Mouse (Mus musculus): ENCODE measurements at regions not wholly inside any gene's neighbourhood (a gene's known extent, or its start where the extent isn't known, plus 50 kb on each side); places are given as distances from the start of the nearest gene placed in this dataset.

- no peak for ATAC-seq
- Histone ChIP-seq H3K9ac (ENCODE audit: low read depth, low read length) (no peak overlapping the region), H3K4me1 (ENCODE audit: control insufficient read depth, insufficient read depth, low read depth, low read length) (no peaks in the 10 kb centered on the region), H3K36me3 (ENCODE audit: control insufficient read depth, insufficient read depth, low read length) (no peaks in the 10 kb centered on the region), H3K27me3 (replicated peaks; ENCODE audit: control insufficient read depth, insufficient read depth, low read length) (no peaks in the 10 kb centered on the region), H3K9me3 (ENCODE audit: control insufficient read depth, low read length) (no peaks in the 10 kb centered on the region), H3K27ac (ENCODE audit: low read depth, low read length) (no peak overlapping the region), H3K4me3 (ENCODE audit: low read length) (no peak overlapping the region), H3K4me2 (ENCODE audit: low read length) (no peak overlapping the region)
- 65% methylated on average over 14 of the region's 14 CpGs for WGBS
These were observed 116.7 kb upstream of the Myocd start for GRCm38 (mm10) chr11:65386291-65387061.

DNA sequence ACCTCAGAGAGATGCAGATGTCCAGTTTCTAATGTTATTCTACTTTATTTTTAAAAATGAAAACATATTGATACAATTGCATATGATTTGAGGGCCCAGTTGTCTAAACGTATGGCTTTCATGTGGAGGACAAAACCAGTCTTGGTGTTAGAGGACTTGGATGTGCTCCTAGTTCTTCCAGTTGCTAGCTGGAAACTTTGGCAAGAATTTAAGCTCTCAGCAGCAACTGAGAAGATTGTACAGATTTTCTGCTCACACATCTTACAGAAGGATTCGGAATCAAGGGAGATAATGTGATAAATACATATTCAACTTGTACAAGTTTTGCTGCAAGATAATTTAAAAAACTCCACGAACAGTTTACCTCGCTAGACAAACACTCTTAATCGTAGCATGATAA, 105.6 kb upstream of the Myocd start:
- ATAC-seq = no peak
- 77% methylated on average over 5 of the region's 5 CpGs for WGBS
- H3K27me3 ChIP-seq (replicated peaks; ENCODE audit: control insufficient read depth, insufficient read depth, low read length) = no peaks in the 10 kb centered on the region
- no peak overlapping the region for H3K4me2 ChIP-seq (ENCODE audit: low read length)
- H3K27ac ChIP-seq (ENCODE audit: low read depth, low read length) = no peak overlapping the region
- H3K36me3 ChIP-seq (ENCODE audit: control insufficient read depth, insufficient read depth, low read length) = no peaks in the 10 kb centered on the region
- no peaks in the 10 kb centered on the region for H3K4me1 ChIP-seq (ENCODE audit: control insufficient read depth, insufficient read depth, low read depth, low read length)
- no peaks in the 10 kb centered on the region for H3K9me3 ChIP-seq (ENCODE audit: control insufficient read depth, low read length)
- H3K4me3 ChIP-seq (ENCODE audit: low read length) = no peak overlapping the region
- no peak overlapping the region for H3K9ac ChIP-seq (ENCODE audit: low read depth, low read length)

DNA sequence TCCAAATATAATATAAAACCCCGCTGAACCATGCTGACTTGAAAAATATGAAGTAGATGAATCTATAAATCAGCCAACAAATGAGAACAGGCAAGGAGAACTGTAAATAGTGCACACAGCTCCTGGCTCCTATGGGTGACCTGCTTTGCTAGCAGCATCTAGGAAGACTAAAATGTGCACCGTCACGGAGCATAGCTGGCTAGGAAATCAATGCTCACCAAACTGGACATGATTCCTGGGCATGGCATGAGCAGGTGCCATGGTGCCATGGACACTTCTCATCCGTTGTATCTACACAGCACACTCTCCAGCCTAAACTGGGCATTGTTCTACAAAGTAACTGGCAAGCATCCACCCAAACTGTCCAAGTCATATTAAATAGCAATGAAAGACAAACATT, 103.3 kb upstream of the Myocd start:
- H3K27me3 ChIP-seq (replicated peaks; ENCODE audit: control insufficient read depth, insufficient read depth, low read length) = no peaks in the 10 kb centered on the region
- H3K27ac ChIP-seq (ENCODE audit: low read depth, low read length) = no peak overlapping the region
- H3K9me3 ChIP-seq (ENCODE audit: control insufficient read depth, low read length) = no peaks in the 10 kb centered on the region
- no peak overlapping the region for H3K4me2 ChIP-seq (ENCODE audit: low read length)
- WGBS = 67% methylated on average over 4 of the region's 4 CpGs
- H3K4me1 ChIP-seq (ENCODE audit: control insufficient read depth, insufficient read depth, low read depth, low read length) = no peaks in the 10 kb centered on the region
- no peaks in the 10 kb centered on the region for H3K36me3 ChIP-seq (ENCODE audit: control insufficient read depth, insufficient read depth, low read length)
- ATAC-seq = no peak
- no peak overlapping the region for H3K4me3 ChIP-seq (ENCODE audit: low read length)
- H3K9ac ChIP-seq (ENCODE audit: low read depth, low read length) = no peak overlapping the region

GRCm38 (mm10) chr11:65372309-65372811, 102.6 kb upstream of the Myocd start:
- Histone ChIP-seq H3K9ac (ENCODE audit: low read depth, low read length) (no peak overlapping the region), H3K9me3 (ENCODE audit: control insufficient read depth, low read length) (no peaks in the 10 kb centered on the region), H3K4me2 (ENCODE audit: low read length) (0 out of 2 replicates have a peak overlapping the region, but pooled peaks have one; percentile 7), H3K36me3 (ENCODE audit: control insufficient read depth, insufficient read depth, low read length) (no peaks in the 10 kb centered on the region), H3K4me3 (ENCODE audit: low read length) (no peak overlapping the region), H3K27ac (ENCODE audit: low read depth, low read length) (peak overlapping the region; percentile 40; the same call in 1 of the 2 replicates), H3K4me1 (ENCODE audit: control insufficient read depth, insufficient read depth, low read depth, low read length) (no peaks in the 10 kb centered on the region), H3K27me3 (replicated peaks; ENCODE audit: control insufficient read depth, insufficient read depth, low read length) (no peaks in the 10 kb centered on the region)
- WGBS = 53% methylated on average over 9 of the region's 9 CpGs
- peak; percentile 81; the same call in 1 of the 2 replicates for ATAC-seq

DNA sequence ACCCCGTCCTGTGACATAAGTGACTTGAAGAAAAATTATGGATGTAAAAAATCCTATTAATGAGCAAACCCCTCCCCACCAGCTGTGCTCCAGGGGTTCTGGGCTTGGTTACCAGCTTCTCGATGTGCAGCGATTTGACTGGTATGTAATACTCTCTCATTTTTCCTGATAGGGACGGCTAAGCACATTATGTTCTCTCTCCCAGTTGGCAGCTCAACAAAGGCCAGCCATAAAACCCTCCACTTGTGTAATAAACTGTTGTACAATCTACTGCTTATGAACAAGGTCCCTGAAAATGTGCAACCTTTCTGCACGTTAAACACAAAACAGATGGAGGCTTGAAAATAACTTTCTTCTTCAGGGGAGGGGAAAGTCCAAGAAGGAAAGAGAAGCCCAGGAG, 98.0 kb upstream of the Myocd start:
- Histone ChIP-seq H3K27me3 (replicated peaks; ENCODE audit: control insufficient read depth, insufficient read depth, low read length) (no peaks in the 10 kb centered on the region), H3K9me3 (ENCODE audit: control insufficient read depth, low read length) (no peaks in the 10 kb centered on the region), H3K36me3 (ENCODE audit: control insufficient read depth, insufficient read depth, low read length) (no peaks in the 10 kb centered on the region), H3K27ac (ENCODE audit: low read depth, low read length) (no peak overlapping the region; the same call in 1 of the 2 replicates), H3K9ac (ENCODE audit: low read depth, low read length) (no peak overlapping the region), H3K4me3 (ENCODE audit: low read length) (no peak overlapping the region), H3K4me2 (ENCODE audit: low read length) (no peak overlapping the region), H3K4me1 (ENCODE audit: control insufficient read depth, insufficient read depth, low read depth, low read length) (no peaks in the 10 kb centered on the region)
- WGBS = 57% methylated on average over 5 of the region's 5 CpGs
- no peak for ATAC-seq

DNA sequence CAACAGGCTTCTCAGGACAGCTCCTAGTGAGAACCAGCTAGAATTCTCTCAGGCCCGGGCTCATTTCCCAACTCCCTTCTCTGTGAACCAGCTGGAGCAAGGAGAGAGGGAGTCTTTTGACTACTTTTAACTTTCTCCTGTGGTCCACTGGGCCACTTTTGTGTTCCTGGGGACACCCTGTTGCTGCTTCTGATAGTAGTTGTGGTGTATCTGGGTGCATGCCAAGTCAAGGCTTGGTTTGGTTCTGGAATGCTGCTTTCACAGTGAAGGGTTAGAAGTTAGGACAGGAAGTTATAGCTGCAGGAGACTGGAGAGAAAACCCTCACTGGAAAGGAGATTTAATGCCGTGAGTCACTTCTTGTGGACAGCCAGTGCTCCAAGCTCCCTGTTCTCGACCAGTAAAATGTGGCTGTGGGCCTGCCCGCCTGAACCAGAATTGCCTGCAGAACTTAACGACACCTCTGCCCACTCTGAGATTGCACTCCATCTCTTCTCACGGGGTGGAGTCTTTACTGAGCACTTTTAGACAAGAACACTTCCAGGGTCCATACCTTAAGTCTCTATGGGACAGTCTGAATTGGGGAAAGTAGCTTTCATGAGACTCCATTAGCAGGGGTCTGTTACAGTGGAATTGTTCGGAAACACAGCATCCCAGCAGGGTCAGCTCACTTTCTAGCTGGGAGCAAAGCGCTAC, 97.0 kb upstream of the Myocd start:
- Histone ChIP-seq H3K36me3 (ENCODE audit: control insufficient read depth, insufficient read depth, low read length) (no peaks in the 10 kb centered on the region), H3K4me2 (ENCODE audit: low read length) (no peak overlapping the region), H3K4me3 (ENCODE audit: low read length) (no peak overlapping the region), H3K9me3 (ENCODE audit: control insufficient read depth, low read length) (no peaks in the 10 kb centered on the region), H3K27me3 (replicated peaks; ENCODE audit: control insufficient read depth, insufficient read depth, low read length) (no peaks in the 10 kb centered on the region), H3K4me1 (ENCODE audit: control insufficient read depth, insufficient read depth, low read depth, low read length) (no peaks in the 10 kb centered on the region), H3K27ac (ENCODE audit: low read depth, low read length) (no peak overlapping the region), H3K9ac (ENCODE audit: low read depth, low read length) (no peak overlapping the region)
- 78% methylated on average over 8 of the region's 8 CpGs for WGBS
- ATAC-seq = no peak

GRCm38 (mm10) chr11:65365751-65366559, 96.2 kb upstream of the Myocd start:
- ATAC-seq = no peak
- H3K9ac ChIP-seq (ENCODE audit: low read depth, low read length) = no peak overlapping the region
- no peaks in the 10 kb centered on the region for H3K27me3 ChIP-seq (replicated peaks; ENCODE audit: control insufficient read depth, insufficient read depth, low read length)
- H3K9me3 ChIP-seq (ENCODE audit: control insufficient read depth, low read length) = no peaks in the 10 kb centered on the region
- no peaks in the 10 kb centered on the region for H3K4me1 ChIP-seq (ENCODE audit: control insufficient read depth, insufficient read depth, low read depth, low read length)
- H3K36me3 ChIP-seq (ENCODE audit: control insufficient read depth, insufficient read depth, low read length) = no peaks in the 10 kb centered on the region
- H3K27ac ChIP-seq (ENCODE audit: low read depth, low read length) = no peak overlapping the region
- 59% methylated on average over 12 of the region's 12 CpGs for WGBS
- H3K4me3 ChIP-seq (ENCODE audit: low read length) = no peak overlapping the region
- H3K4me2 ChIP-seq (ENCODE audit: low read length) = no peak overlapping the region

GRCm38 (mm10) chr11:65364910-65365309, 95.1 kb upstream of the Myocd start:
- 87% methylated on average over 3 of the region's 3 CpGs for WGBS
- no peak overlapping the region for H3K9ac ChIP-seq (ENCODE audit: low read depth, low read length)
- no peak overlapping the region for H3K4me2 ChIP-seq (ENCODE audit: low read length)
- ATAC-seq = no peak
- H3K9me3 ChIP-seq (ENCODE audit: control insufficient read depth, low read length) = no peaks in the 10 kb centered on the region
- H3K4me1 ChIP-seq (ENCODE audit: control insufficient read depth, insufficient read depth, low read depth, low read length) = no peaks in the 10 kb centered on the region
- no peak overlapping the region for H3K4me3 ChIP-seq (ENCODE audit: low read length)
- H3K27me3 ChIP-seq (replicated peaks; ENCODE audit: control insufficient read depth, insufficient read depth, low read length) = no peaks in the 10 kb centered on the region
- H3K36me3 ChIP-seq (ENCODE audit: control insufficient read depth, insufficient read depth, low read length) = no peaks in the 10 kb centered on the region
- no peak overlapping the region for H3K27ac ChIP-seq (ENCODE audit: low read depth, low read length)

DNA sequence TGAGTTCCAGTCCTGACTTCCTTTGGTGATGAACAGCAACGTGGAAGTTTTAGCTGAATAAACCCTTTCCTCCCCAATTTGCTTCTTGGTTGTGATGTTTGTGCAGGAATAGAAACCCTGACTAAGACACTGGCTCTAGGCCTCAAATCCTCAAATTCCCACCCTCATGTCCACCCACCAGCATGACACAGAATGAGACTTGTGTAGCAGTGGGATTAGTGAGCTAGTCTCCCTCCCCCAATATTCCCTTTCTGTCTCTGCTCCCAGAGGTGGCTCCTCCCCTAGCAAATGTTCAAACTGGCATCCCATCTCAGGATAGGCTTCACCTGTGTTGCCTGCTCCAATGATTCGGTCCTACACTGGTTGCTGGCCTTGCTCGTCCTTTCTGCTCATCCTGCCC, 94.1 kb upstream of the Myocd start:
- no peaks in the 10 kb centered on the region for H3K9me3 ChIP-seq (ENCODE audit: control insufficient read depth, low read length)
- H3K9ac ChIP-seq (ENCODE audit: low read depth, low read length) = no peak overlapping the region
- H3K27me3 ChIP-seq (replicated peaks; ENCODE audit: control insufficient read depth, insufficient read depth, low read length) = no peaks in the 10 kb centered on the region
- WGBS = 78% methylated on average over 3 of the region's 3 CpGs
- H3K4me2 ChIP-seq (ENCODE audit: low read length) = no peak overlapping the region
- H3K4me3 ChIP-seq (ENCODE audit: low read length) = no peak overlapping the region
- H3K4me1 ChIP-seq (ENCODE audit: control insufficient read depth, insufficient read depth, low read depth, low read length) = no peaks in the 10 kb centered on the region
- no peak overlapping the region for H3K27ac ChIP-seq (ENCODE audit: low read depth, low read length)
- ATAC-seq = no peak
- H3K36me3 ChIP-seq (ENCODE audit: control insufficient read depth, insufficient read depth, low read length) = no peaks in the 10 kb centered on the region
